Mouse (Mus musculus) erythroblast, embryonic 14.5 days (primary cell): ENCODE results near the gene Ppp1r3a. TPM values are rescaled to one million over a fixed set of nuclear protein-coding genes. Genes with fewer than 3 reads are reported as not detected.
"Not testable (repeated sequence)": the region's sequence is repeated elsewhere in the genome, so short reads cannot be mapped to it uniquely, and the experiment has no call there.

Source experiments
- H3K27me3 ChIP-seq: 2 replicates; pipeline ENCODE4 v1.6.1; 2012; ENCODE audit warnings: inconsistent platforms; ENCODE audit not compliant: control insufficient read depth
- H3K36me3 ChIP-seq: 2 replicates; pipeline ENCODE4 v1.6.1; 2012; ENCODE audit warnings: mild to moderate bottlenecking, inconsistent platforms; ENCODE audit not compliant: control insufficient read depth
- H3K4me1 ChIP-seq: 2 replicates; pipeline ENCODE4 v1.6.1; 2012; ENCODE audit warnings: inconsistent platforms; ENCODE audit not compliant: control insufficient read depth
- H3K4me3 ChIP-seq: replicated peaks from 2 replicates; pipeline ENCODE3; 2012; ENCODE audit warnings: moderate library complexity, mild to moderate bottlenecking, inconsistent platforms
- H3K9me3 ChIP-seq: 2 replicates; pipeline ENCODE4 v1.6.1; 2012; ENCODE audit warnings: low read length, inconsistent platforms, mixed read lengths; ENCODE audit not compliant: control insufficient read depth
- GATA1 ChIP-seq: IDR thresholded peaks from 2 replicates; pipeline ENCODE4 v1.6.1; 2012; ENCODE audit warnings: low read length, inconsistent platforms, mixed read lengths
- TAL1 ChIP-seq: IDR thresholded peaks from 3 replicates; pipeline ENCODE4 v1.6.1; 2012; ENCODE audit warnings: low read length, inconsistent platforms, mixed read lengths
- polyA plus RNA-seq: library from polyadenylated mRNA; stranded (reverse); fragments of >175 nt; gene quantifications from 2 replicates; pipeline ENCODE4 v1.2.3, GENCODE M21; 2012

Ppp1r3a gene
- polyA plus RNA-seq, 1 experiment, result not detected

DNA sequence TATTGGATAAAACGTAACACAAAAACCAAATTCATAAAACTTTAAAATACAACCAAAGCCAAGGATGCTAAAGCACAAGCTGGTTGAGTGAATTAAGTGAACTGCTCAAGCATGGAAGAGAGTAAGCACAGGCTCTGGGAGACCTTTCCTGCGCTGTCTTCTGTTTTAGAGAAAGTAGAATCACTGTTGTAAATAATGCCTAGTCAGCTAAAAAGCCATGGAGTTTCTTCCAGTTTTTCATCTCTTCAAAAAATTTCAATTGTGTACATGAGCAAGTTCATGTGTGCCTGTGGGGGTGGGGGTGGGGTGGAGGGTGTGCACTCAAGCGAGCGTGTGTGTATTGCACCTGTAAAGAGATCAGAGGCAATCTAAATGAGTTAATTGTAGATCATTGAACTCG lies 24.1 kb downstream of the Ppp1r3a start:
- H3K4me3 ChIP-seq, result no peak overlapping the region
- no peak for TF ChIP-seq GATA1
- TF ChIP-seq TAL1, result no peak
- H3K4me1 ChIP-seq, result no peaks in the 10 kb centered on the region
- no peaks in the 10 kb centered on the region for H3K9me3 ChIP-seq
- H3K27me3 ChIP-seq, result no peaks in the 10 kb centered on the region
- no peaks in the 10 kb centered on the region for H3K36me3 ChIP-seq

DNA sequence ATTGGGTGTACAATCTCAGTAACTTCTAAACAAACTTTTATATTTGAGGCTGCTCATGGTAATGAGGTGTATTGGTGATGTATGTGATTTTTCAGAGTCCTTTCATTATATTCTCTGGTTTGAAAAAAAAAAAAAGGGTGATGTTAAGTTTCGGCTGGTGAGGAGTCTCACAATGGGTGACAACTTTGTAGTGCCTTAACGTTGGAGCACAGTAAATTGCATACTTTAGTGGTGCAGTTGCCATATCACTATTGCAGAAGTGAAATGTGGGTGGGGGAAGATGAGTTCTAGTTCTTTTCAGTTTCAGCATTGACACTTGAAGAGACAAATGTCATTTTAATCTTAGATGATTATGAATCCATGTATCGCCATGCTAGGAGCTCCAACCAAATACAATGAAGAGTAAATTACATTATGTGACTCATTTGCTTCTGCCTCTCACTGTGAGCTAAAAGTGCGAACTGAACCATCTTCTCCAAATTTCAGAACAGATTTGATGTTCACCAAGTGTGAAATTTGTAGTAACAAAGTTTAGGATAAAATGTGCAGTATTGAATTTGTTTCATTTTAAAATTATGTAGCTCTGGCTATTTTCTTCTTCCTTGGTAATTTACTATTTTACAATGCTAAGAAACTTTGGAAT lies 34.2 kb downstream of the Ppp1r3a start:
- H3K4me1 ChIP-seq, result no peaks in the 10 kb centered on the region
- H3K36me3 ChIP-seq, result no peaks in the 10 kb centered on the region
- no peak overlapping the region for H3K4me3 ChIP-seq
- H3K9me3 ChIP-seq, result 0 out of 2 replicates have a peak, but pooled peaks cover 2% of the 10 kb centered on the region
- H3K27me3 ChIP-seq, result no peaks in the 10 kb centered on the region
- no peak for TF ChIP-seq TAL1
- TF ChIP-seq GATA1, result no peak

DNA sequence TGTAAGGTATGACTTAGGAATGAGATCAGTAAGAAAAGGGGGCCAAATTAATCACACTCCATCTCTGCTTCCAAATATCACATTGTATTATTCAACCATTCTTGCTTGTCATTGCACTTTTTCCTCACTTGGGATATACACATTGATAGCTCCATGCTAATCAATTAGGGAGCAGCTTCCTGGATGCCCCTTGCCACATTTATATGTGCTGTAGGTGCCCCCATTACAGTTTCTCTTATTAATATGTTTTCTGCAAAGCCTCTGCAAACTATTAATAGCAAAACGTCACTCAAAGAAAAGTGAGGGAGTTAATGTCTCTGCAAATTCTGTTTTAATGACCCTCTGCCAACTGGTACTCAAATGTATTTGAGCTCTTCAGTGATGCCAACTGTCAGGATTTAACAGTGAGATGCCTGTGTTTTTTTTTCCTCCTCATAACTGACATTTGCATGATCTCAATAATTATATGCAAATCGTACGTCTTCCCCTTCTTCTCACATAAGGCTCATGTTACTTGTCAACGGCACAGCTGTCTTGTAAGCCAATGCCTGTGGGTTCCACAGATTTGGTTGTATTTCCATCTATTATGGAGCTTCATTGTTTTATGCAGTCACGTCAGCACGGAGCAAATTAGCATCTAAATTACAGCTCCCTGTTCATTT lies 34.8 kb downstream of the Ppp1r3a start:
- 0 out of 2 replicates have a peak, but pooled peaks cover 2% of the 10 kb centered on the region for H3K9me3 ChIP-seq
- no peak overlapping the region for H3K4me3 ChIP-seq
- no peaks in the 10 kb centered on the region for H3K27me3 ChIP-seq
- H3K36me3 ChIP-seq, result no peaks in the 10 kb centered on the region
- TF ChIP-seq GATA1 (no peak), TAL1 (no peak)
- H3K4me1 ChIP-seq, result no peaks in the 10 kb centered on the region

DNA sequence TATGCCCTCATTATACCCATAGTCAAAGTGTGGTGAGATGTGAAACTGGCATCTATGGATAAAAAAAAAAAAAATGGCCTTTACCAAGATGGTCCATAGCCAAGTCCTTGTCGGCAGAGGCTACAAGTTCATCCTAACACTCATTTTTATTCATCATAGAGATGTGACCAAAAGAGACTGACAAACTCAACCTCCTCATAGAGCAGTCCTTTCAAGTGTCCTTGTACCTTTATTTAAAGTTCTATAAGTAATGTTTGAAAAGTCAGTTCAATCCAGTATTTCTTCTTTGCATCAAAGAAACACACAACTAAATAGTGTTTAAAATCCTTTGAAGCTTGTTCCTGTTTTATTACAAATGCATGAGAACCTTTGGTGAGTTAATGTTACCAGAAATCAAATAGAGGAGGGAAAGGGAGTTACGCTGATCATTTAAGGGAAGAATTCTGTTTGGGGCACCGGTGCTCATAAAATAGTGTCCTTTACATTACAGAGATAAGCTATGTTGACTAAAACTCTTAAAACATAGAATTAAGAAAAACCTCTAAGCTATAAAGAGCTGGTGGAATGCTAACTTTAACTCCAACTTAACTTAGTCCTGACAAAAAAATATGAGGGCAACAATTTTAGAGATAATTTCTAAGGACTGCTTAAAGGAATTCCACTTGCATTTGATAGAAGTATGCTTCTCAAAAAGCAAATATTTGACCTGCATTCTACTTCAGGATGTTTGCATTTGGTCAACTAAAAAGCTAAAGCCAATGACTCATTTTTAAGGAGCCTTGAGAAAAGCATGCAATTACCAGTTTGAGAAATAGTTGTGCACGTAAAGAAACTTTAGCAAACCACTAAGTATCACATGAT lies 39.7 kb downstream of the Ppp1r3a start:
- Histone ChIP-seq H3K4me1 (no peaks in the 10 kb centered on the region), H3K4me3 (no peak overlapping the region), H3K27me3 (no peaks in the 10 kb centered on the region), H3K36me3 (no peaks in the 10 kb centered on the region), H3K9me3 (no peaks in the 10 kb centered on the region)
- TF ChIP-seq GATA1 (no peak), TAL1 (no peak)

DNA sequence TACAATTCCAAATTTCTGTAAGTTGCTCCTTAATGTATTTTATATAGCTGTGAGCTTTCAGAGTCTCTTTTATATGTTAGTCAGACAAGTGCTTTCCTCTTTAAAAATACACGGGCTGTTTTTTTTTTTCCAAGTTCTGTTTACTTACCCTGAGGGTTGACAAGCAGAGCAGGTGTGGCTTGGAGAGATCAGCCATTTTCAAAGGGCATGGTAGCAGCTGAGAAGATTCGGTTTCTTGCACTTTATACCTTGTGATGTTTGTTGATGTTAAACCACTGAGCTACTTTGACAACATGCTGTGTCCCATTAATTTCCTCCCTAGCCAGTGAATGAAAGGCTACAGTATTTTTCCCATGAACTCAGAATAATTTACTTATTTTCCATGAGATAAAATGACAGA lies 42.9 kb downstream of the Ppp1r3a start:
- Histone ChIP-seq H3K4me3 (no peak overlapping the region), H3K4me1 (no peaks in the 10 kb centered on the region), H3K27me3 (no peaks in the 10 kb centered on the region), H3K9me3 (no peaks in the 10 kb centered on the region; the same call in 1 of the 2 replicates), H3K36me3 (no peaks in the 10 kb centered on the region)
- TF ChIP-seq TAL1 (no peak), GATA1 (no peak)

DNA sequence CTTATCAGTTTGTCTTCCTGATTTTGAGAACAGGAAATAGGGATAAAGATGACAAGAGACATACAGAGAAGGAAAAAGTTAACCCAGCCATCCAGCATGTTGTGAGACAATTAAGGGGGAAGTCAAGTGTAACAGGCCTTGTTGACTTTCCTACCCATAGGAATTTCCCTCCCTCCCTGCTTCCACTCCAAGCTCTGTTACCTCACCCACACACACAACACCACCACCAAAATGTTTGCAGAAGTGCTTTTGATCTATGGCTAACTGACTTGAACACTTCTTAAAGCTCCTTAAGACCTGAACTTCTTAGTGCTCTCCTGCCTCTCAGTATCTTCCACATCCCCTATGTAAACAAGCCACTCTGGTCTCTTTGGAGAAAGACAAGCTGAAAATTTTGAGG lies 55.0 kb downstream of the Ppp1r3a start:
- H3K4me1 ChIP-seq, result no peaks in the 10 kb centered on the region
- no peaks in the 10 kb centered on the region for H3K27me3 ChIP-seq
- peaks cover 2% of the 10 kb centered on the region; the same call in 1 of the 2 replicates for H3K9me3 ChIP-seq
- H3K36me3 ChIP-seq, result no peaks in the 10 kb centered on the region
- no peak for TF ChIP-seq TAL1
- TF ChIP-seq GATA1, result no peak
- H3K4me3 ChIP-seq, result no peak overlapping the region

DNA sequence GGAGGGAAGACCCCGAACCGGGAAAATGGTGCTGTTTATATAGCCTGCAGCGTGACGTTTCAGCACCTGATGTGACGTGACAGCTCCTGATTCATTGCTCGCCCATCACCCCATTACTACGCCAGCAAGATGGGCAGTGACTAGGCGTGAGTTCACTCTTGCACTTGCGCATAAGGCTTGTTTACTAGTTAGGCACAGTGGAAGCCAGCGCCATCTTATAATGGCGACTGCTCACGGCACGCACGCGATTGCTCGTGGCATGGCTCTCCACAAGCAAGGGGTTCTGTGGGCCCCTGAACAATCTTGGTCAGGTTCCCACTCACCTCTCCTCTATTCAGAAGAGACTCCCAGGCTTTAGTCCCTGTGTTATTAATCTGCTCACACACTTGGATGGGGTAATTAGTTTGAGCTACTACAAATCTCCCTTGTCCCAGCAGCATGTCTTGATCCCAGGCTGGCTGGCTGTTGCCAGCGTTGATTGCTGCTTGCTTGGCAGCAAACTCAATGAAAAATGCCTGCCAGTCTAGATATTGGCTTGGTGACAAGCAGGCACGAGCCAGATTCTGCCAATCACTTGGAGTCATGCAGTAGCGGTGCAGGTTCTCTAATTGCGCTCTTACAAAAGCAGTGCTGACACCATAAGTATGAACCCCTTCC lies 75.7 kb downstream of the Ppp1r3a start:
- not testable (repeated sequence) for H3K36me3 ChIP-seq, H3K4me1 ChIP-seq, H3K4me3 ChIP-seq, H3K27me3 ChIP-seq
- peaks cover 17% of the 10 kb centered on the region for H3K9me3 ChIP-seq

DNA sequence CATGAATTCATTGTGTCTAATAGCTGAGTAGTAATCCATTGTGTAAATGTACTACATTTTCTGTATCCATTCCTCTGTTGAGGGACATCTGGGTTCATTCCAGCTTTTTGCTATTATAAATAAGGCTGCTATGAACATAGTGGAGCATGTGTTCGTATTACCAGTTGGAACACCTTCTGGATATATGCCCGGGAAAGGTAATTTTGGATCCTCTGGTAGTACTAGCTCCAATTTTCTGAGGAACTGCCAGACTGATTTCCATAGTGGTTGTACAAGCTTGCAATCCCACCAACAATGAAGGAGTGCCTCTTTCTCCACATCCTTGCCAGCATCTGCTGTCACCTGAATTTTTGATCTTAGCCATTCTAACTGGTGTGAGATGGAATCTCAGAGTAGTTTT lies 86.1 kb downstream of the Ppp1r3a start:
- H3K9me3 ChIP-seq, result peaks cover 19% of the 10 kb centered on the region
- not testable (repeated sequence) for H3K27me3 ChIP-seq, H3K4me3 ChIP-seq, H3K4me1 ChIP-seq, H3K36me3 ChIP-seq

DNA sequence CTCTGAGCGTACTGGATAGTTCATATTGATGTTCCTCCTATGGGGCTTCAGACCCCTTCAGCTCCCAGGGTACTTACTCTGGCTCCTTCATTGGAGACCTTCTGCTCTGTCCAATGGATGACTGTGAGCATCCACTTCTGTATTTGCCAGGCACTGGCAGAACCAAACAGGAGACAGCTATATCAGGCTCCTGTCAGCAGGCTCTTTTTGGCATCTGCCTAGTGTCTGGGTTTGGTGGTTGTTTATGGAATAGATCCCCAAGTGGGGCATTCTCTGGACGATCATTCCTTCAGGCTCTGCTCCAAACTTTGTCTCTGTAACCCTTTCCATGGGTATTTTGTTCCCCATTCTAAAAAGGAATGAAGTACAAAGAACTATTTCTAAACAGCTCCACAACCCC lies 87.4 kb downstream of the Ppp1r3a start:
- not testable (repeated sequence) for H3K4me3 ChIP-seq, H3K27me3 ChIP-seq, H3K4me1 ChIP-seq, H3K36me3 ChIP-seq
- peaks cover 15% of the 10 kb centered on the region for H3K9me3 ChIP-seq

Other genes starting within 250 kb of the Ppp1r3a start
- 0.01 and 0.02 TPM in 2 replicates for gene Foxp2, start 146.1 kb upstream of the Ppp1r3a start, polyA plus RNA-seq